Mouse (Mus musculus) cerebellum, postnatal 36 days (tissue): ENCODE measurements at regions not wholly inside any gene's neighbourhood (a gene's known extent, or its start where the extent isn't known, plus 50 kb on each side); places are given as distances from the start of the nearest gene placed in this dataset.
A peak's percentile ranks its signal among the peaks of the same experiment; 100 is the strongest.
"Not testable (repeated sequence)": the region's sequence is repeated elsewhere in the genome, so short reads cannot be mapped to it uniquely, and the experiment has no call there.

Experiments
- DNase-seq, 2 experiments: peaks; one replicate each; pipeline ENCODE4 v3.0.0; 2021 to 2022; ENCODE audit warnings: mixed read lengths in 2 of 2

DNA sequence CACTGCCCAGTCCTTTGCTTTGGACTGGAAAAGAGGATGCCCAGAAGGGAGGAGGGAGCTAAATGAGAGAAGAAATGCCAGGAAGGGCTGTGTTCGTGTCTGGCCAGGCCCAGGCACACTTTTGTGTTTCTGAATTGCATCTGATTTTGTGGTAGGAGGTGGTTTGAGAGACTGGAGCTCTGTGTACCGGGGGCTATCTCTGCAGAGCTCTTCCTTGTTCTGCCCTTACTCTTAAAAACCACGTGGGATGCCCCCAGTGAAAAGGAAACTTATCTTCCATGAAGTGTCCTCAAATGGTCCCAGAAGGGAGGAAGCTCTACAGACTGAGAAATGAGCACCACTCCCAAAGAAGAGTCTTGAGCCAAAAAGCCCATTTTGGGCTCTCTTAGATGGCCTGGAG, 106.0 kb upstream of the Gmds start:
- no peak for DNase-seq

DNA sequence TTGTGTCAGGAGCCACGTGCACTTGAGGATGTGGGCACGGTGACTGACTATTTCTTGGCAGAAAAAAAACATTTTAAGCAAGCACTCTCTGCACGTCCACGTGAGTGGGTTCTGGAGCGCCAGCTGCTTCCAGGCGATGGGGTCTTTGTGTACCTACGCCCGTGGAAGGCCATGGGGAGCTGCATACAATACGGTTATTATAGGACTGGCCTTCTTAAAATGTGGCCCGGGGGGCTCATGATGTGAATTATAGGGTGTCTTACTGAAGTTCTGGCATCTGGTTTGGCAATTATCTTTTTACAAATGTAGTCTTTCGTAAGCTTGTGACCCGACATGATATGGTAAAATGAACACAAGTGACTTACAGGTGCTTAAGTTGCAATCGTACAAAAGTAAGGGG, 103.5 kb upstream of the Gmds start:
- no peak for DNase-seq

DNA sequence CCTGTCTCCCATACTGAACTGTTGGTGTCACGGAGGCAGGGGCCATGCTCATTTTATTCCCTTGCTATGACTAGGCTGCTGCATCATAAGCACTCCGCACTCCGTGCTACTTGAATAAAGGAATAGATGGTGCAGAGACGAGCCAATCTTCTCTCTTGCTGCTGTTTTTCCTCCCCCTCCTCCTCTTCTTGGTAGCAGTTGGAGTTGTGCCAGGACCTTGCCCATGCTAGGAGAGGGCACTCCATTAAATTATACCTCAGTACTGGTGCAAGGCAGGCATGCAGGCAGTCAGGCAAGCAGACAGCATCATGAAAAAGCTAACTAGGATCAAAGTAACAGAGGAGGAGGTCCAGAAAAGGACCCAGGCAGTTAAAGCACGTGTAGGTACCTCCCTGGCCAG, 96.6 kb upstream of the Gmds start:
- no peak for DNase-seq

DNA sequence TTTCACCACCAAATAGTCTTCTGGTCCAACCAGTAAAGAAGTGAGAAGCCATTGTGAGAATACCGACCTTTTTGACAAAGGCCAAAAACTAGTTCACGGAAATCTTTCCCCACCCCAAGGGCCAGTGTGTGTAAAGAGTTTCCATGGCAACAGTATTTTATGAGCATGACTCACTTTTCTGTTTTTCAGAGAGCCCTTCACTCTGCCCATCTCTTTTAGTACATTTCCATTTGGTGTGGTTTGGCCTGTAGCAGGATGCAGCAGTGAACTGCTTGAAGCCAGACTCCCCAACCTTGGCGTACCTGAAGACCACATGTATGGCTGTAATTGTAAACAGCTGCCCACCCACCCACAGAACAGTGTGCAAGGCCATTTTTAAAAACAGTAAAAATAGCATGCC, 89.9 kb upstream of the Gmds start:
- no peak for DNase-seq

DNA sequence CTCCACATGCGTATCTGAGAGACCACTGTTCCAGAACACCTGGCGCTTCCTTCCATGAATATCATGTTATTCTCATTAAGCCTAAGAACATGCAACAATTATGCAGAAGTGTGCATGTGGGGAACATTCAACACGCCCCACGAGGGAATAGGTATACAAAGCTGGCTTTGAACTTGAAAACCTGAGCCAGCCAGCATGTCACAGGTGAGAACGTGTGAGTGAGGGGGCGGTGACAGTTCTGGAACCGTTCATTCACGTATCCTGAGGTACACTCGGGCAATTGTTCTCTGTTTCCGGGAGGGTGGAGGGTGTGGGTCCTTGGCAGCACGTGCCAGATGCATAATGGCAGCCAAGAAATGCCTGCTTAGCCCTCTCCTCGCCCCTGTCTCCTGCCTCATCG, 88.4 kb upstream of the Gmds start:
- DNase-seq: no peak

DNA sequence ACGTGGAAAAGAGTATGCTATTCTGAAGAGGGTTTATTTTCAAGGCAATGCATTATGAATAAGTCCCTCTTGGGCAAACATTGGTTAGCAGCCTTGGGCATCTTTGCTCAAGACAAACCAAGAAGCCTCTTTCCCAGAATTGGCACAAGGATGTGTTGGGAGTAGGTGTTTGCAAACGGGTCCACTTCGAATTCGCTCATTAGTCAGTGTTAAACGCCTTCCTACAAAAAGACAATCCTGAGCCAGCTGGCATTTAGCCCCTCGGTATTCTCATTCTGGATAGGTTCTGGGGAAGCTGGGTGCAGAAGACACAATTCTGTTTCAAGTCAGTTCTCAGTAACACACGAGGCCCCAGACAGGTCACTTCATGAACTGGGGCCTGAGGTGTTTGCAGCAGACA, 87.7 kb upstream of the Gmds start:
- no peak for DNase-seq

DNA sequence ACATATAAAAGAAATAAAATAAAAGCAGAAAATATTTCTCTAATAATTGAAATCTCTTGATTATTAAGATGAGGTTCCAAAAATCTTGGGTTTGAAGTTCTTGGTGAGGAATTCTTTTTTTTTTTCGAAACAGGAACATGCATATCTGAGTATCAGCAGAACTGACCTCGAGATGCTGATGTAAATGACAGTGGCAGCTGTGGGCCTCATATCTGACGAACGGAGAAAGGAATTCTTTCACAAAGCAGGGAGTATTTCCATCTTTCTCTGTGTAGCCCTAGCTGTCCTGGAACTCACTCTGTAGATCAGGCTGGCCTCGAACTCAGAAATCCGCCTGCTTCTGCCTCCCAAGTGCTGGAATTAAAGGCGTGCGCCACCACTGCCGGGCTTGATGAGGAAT, 86.0 kb upstream of the Gmds start:
- DNase-seq: not testable (repeated sequence)

DNA sequence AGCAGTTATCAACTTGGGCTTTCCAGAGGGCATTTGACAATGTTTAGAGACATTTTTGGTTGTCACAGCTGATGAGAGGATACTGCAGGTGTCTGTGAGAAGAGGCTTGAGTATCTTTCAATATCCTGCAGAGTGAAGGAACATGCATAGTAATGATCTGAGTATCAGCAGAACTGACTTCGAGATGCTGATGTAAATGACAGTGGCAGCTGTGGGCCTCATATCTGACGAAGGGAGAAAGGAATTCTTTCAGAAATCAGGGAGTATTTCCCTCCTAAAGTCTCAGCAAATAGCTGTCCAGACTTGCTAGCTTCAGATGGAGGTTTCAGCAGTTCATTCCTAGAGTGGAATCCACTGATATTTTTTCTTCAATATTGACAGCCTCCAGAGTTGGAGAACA, 83.9 kb upstream of the Gmds start:
- no peak for DNase-seq

DNA sequence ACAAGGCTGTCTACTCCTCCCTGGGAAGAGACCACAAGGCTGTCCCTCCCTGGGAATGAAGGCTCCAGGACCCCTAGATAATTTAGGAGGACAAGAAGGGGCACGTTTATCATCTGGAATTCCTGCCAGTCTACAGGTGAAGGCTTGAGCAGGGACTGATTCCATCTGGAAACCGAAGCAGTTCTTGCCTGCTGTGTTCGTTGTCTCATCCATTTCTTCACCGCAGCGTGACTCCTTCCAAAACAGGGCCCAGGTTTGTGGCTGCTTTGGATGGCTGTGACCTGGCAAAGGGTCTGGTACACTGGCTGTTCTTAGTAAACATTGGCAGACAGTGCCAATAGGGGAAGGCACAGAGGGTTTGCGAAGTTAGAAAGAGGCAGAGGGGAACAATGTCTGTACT, 80.8 kb upstream of the Gmds start:
- DNase-seq: no peak

DNA sequence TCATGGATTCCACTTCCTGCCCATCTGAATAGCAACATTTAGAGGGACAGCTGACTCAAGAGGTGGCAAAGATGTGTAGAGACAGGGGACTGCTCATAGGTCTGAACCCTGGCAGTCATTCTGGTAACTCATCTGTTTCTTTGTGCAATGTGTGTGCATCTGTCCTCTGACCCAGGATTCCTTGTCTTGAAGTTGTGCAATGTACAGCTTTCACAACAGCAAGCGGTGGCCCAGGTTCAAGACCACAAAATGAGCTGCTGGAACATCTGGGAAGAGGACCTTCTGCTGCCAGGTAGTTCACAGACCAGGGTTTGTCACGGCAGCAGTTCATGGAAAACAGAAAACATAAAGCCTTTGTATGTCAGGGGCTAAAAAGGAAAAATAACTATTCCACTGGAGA, 80.1 kb upstream of the Gmds start:
- DNase-seq: no peak

DNA sequence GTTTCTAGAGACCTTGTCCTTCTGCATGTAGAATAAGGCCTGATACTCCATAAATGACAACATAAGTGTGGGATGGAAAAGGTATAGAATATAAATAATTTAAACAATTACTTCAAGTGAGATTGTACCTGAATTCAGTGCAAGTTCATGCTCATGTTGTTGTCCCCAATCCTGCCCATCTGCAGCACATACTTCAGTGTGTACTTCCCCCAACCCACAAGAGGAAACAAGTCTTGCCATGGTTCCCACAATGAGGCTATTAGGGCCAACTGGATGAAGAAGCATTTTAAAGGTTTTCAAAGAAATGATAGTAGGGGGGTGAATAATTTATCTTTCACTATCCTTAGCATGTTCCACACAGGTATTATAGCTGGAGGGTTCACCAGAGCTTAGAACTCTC, 79.4 kb upstream of the Gmds start:
- DNase-seq: no peak

DNA sequence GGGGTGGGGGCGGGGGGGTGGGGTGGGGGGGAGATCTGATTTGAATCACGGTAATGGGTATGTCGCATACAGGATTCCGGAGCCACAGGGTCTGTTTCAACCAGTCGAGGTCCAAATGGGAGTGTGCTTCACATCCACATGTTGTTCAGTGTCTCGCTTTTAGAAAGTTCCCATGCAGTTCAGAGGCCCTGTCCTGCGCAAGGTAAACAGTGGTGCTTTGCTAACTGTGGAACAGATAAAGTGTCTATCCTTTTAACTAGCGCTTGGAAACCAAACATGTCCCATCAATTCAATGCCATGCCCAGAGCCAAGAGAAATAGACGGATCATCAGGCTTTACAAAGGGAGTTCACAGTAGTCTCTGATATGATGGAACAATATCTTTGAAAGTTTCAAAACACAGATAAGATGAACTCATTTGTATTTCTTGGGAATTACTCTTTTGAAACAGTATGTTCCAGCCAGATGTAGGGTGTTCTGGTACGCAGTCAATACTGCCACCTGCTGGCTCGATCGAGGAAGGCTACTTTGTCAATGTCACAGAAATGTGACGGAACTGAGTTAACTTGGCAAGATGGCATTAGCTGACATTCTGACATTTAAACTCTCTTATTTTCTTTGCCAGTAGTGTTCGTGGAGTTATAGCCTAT, 72.9 kb upstream of the Gmds start:
- peak; percentile 49 to 58 for DNase-seq

DNA sequence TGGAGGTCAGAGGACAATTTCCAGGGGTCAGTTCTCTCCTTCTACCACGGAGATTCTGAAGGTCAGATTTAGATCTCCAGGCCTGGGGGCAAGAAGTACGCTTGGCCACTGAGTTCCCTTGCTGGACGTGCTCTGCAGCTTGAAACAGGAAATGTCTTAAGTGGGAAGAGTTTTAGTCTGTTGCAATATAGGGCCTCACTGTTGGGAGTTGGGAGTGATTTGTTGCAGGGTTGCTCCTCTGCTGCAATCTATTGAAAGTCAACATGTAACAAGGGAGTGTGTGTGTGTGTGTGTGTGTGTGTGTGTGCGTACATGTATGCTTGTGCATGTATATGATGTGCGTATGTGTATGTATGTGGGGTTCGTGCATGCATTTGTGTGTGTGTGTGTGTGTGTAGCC, 71.5 kb upstream of the Gmds start:
- no peak for DNase-seq

DNA sequence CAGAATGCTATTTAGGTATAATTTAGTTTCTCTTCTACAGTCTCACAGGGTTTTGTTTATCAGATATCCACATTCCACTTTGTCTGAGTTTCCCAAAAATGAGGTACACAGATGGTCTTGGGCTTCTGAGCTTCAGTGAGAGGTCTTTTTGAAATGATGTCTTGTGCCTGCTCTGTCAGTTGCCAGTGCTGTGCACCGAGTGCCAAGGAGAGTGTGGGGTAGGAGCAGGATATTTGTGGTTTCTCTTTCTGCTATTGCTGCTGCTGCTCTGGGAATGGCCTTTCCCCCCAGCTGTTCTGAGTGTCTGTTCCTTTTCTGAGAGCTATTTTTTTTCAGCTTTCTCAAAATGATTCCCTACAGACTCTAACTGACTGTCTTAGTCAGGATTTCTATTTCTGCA, 60.1 kb upstream of the Gmds start:
- DNase-seq: no peak
